Mouse (Mus musculus): ENCODE data around the gene Cyp4a10.

DNA sequence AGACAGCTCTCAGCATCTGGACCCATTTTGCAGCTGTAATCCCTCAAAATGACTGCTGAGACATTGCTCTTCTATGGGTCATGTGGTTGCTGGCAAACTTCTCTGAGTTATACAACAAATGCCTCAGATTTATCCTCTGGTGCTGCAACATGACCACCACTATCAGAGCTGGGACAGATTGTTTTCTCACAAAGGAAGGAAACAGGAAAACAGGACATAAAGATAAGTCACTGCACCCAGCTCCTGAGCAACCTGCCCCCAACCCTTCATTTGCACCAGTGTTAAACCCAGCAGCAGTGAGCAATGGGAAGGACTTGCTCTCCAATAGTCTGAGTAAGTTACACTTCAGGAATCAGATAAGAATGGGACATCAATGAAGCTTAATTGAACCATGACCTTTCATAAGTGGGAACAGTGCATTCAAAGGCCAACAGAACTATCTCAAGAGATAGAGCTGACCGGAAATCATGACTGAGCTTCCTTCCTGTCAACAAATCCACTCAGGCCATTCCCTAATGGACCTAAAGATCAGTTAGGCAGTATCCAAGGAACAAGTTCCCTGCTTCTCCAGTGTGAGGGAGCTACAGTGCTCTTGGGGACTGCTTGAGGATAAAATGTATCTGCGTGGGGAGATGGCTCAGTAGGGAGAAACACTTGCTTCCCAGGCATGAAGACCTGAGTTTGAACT lies 28.2 kb downstream of the Cyp4a10 start:
- TF ChIP-seq CTCF (IDR thresholded peaks at IDR 0.05; ENCODE audit: insufficient read depth, low read length) (no peak), POLR2A (IDR thresholded peaks at IDR 0.05; ENCODE audit: borderline replicate concordance, extremely low read depth, low read depth, low read length) (no peak)

All from lung, adult 2 months (tissue).